Mouse (Mus musculus) naive thymus-derived CD4-positive, alpha-beta T cell, adult 2 months (primary cell): ENCODE measurements at regions not wholly inside any gene's neighbourhood (a gene's known extent, or its start where the extent isn't known, plus 50 kb on each side); places are given as distances from the start of the nearest gene placed in this dataset.
A peak's percentile ranks its signal among the peaks of the same experiment; 100 is the strongest.

ENCODE experiments used
- DNase-seq: peaks from one replicate; pipeline ENCODE4 v3.0.0-alpha.2; 2011; ENCODE audit warnings: low read depth

DNA sequence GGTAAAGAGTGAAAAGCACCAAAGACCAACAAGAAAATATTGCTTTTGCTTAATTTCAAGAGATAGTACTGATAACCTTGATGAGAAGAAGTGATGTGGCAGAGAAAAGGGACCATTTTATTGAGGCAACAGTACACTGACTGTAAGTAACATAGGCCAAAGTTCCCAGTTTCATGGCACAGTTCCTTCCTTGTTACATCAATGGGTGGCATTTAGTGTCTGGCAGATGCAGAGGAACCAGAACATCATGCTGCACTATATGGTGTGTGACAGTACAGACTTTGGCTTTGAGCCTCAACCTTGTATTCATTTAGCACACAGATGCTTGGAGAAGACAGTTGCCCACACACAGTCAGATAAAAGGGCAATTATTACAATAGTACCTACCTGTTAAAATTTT lies 123.7 kb upstream of the Tent5a start:
- no peak for DNase-seq

DNA sequence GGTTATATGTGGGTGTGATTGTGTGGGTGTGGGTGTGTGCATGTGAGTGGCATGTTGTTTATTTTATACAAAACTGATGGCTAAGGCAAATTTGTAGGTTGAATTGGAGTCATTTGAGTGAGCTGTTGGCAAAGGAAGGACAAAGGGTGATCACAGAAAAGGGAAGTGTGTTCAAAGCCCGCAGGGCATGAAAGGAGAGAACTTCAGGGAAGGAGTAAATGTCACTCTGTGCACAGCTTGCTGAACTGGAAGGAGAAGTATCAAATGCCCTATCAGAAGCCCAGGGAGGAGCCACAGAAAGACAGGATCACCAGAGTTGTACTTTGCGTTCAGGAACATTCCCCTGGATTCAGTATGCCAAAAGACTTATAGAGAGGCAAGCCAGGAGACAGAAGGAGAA lies 122.3 kb upstream of the Tent5a start:
- no peak for DNase-seq

- DNase-seq: no peak
Measured at GRCm38 (mm10) chr9:85442761-85443505, 115.8 kb upstream of the Tent5a start.

- DNase-seq: no peak
Measured at GRCm38 (mm10) chr9:85439664-85440063, 112.5 kb upstream of the Tent5a start.

- DNase-seq: no peak
Measured at GRCm38 (mm10) chr9:85432220-85432619, 105.1 kb upstream of the Tent5a start.

GRCm38 (mm10) chr9:85426809-85427208 lies 99.7 kb upstream of the Tent5a start:
- DNase-seq: no peak

DNA sequence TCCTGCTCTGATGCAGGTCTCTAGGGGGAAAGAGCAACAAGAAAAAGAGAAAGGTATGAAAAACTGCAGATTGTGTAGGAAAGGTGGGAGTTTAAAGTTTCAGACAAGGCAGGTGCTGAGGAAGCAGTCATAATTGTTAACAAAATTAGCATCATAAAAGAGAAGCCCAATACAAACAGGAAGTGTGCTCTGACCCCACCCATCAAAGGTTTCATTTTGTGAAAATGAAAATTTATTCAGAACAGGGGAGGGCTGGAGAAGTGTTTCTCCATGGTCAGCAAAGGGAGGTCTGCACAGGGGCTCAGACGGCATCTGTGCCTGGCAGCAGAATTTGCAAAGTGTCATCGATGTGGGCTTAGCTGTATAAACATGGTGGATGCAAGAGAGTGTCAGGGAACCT lies 96.8 kb upstream of the Tent5a start:
- DNase-seq: no peak

- no peak for DNase-seq
Measured at GRCm38 (mm10) chr9:85414391-85414790, 87.2 kb upstream of the Tent5a start.

- DNase-seq: peak; percentile 1
Measured at GRCm38 (mm10) chr9:85413813-85414212, 86.7 kb upstream of the Tent5a start.

DNA sequence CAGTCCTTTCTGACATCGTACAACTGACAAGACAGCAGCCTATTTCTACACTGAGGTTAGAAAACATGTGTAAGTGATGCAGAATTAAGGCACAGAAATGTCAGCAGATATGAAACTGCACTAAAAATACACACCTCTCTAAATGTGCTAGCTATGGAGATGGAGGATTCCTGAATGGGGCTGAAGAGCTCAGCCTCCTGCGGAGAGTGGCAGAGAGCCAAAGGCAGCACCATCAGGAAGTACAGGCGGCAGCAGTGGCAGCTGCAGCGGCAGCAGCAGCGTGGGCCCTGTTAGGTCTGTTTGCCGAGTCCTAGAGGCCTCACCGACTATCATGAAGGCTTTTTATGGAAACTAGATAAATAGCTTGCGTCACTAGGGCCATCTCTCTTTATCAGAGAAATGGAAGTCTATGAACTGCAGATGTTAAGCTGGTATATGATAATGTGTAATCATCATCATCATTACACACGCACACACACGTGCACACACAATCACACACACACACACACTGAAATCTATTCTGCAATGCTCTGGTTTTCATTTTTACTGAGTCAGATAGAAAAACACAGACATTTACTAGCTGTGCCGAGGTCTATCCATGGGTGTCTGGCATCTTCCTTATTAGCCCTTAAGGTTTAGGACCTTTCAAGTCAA lies 83.6 kb upstream of the Tent5a start:
- DNase-seq: peak; percentile 1

- no peak for DNase-seq
Measured at GRCm38 (mm10) chr9:85409974-85410506, 82.9 kb upstream of the Tent5a start.

DNA sequence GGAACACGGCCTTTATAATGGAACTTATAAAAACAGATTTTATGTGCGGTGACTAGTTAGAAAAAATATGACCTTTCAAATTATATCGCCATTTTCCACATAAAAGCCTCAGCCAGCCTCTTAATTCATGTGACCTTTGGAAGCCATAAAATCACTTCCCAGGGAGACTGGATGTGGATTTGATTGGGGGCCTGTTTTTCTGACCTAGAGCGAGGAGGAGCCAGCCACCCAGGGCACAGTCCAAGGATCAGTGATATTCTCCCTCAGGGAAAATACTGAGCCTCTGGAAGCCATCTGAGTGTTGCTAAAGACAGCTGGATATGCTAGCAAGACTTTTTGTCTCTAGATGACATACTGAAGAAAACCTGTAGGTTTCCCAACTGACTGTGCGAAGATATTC lies 81.3 kb upstream of the Tent5a start:
- DNase-seq: no peak

DNA sequence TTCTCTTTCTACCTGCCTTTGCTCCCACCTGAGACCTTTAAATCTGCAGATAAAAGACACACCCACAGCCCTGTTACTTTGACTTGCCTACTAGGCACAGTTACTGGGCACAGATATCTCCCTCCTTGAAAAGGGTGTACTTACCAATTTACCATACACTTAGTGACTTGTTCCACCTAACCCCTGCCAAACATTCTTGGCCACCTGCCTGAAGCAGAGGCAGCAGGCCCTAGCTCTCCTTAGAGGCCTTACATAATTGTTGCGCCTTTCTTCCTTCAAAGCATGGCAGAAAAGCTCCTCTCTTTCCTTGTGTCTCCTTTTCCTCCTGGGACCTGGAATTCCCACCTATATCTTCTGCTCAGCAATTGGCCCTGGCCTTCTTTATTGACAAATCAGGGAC lies 80.4 kb upstream of the Tent5a start:
- DNase-seq: no peak

- DNase-seq: no peak
Measured at GRCm38 (mm10) chr9:85401736-85402135, 74.6 kb upstream of the Tent5a start.

DNA sequence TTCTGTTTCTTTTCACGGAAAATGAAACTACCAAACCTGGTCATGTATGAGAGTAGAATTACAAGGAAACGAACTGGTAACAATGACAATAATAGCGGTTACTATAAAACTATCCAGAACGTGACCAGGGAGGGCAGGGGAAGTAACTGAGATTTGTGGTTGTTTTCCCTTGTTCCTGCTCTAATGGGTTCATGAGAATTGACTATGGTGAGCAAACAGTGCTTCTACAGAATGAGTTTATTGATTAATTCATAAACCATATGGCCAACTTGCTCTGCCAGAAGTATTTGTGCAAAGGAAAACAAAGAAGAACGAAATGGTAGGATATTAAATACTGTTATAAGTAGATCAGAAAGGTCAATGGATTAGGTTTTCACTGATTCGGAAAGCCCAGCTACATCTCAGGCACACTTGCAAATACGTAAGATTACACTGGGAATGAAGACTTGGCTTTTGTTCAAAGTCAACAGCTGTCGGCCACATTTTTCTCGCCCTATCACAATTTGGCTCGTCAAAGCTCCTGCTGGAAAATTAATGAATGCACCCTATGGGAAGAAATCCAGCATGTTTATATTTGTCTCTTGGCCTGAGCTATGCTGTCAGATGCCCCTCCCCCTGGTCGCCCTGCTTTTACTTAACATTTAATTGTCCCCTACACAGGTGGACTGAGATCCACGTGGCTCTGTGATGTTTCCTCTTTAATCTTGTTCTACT lies 73.6 kb upstream of the Tent5a start:
- DNase-seq: no peak

DNA sequence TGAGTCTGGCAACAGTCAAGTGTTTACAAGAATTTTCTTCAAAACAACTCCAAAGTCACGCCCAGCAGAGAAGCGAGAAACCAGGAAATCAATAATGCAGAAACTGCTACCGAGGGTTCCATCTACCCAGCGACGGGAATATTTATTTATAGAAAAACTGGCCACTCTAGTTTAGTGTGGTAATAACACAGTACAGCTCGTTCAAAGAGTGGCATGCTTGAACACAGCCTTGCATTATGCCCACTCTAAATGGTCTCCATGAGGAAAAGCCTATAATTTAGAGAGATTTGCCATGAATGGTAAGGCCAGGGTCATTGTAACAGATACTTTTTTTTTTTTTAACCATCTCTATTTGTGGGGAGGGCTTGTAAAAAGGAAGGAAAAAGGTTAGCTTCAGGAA lies 67.8 kb upstream of the Tent5a start:
- DNase-seq: no peak

DNA sequence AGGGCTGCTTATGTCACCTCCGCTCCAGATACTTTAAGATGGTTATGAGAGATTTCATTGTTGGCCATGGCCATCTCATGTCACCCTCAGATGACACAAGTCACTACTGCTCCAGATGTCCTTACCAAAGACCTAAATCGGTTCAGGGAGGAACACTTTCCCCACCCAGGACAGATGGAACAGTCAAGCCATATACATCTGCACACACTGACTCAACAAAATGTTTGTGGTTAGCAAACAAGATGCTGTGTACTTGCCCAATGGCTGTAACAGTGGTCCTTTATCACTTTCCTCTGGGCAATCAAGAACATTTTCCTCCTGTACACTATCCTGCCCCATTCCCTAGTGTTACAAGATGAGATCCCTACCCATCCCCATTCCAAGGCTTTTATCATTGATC lies 64.1 kb upstream of the Tent5a start:
- DNase-seq: no peak

GRCm38 (mm10) chr9:85388775-85389393 lies 61.7 kb upstream of the Tent5a start:
- DNase-seq: no peak

DNA sequence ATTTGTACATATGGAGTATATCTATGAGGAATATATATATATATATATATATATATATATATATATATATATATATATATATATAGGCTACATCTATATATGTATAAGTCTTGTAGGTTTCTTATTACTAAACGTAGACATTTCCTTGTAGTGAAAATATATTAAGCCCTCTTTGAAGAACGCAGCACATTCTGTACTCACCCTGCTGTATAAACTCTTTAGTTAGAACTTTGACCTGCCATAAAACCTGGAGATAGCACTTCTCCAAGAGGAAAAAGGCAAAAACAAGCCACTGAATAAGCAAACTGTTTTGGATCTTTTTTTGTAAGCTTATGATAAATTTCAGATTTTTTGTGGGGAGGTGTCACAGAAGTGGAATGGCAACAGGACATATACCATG lies 55.3 kb upstream of the Tent5a start:
- DNase-seq: no peak

DNA sequence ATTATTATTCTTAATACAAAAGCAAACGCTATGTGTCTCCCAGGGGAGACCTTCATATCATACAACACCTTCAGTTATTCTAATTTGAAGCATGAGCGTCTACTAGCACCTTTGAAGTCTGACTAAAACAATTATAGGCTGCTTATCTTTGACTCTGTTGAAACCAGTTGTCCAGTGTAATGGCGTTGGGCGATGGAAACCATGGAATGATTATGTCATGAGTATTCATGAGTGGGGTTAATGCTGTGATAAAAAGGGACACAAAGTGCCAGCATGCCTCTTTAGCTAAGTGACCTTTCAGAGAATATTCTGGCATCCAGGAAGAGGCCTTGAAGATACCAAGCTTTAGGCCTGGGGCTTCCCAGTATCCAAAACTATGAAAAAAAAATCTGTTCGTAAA lies 53.6 kb upstream of the Tent5a start:
- no peak for DNase-seq

DNA sequence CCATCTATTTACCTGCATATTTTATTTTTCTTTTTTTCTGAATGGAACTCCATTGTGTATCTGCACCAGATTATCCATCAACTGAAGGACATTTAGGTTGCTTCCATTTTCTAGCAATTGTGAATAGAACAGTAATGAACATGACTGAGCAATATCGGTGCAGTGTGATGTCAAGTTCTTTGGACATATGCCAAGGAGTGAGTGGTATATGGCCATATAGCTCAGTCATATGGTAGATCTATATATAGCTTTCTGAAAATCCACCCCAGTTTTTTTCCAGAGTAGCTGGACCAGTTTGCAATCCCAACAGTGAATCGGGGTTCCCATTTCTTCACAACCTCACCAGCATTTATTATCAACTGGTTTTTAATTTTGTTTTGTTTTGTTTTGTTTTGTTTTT lies 52.0 kb upstream of the Tent5a start:
- DNase-seq: no peak
